Mouse (Mus musculus) small intestine, adult 2 months (tissue): ENCODE data around the gene Slc41a3.

Experiments
- CTCF ChIP-seq: fragments of 200-500 bp; IDR thresholded peaks from 2 replicates; pipeline ENCODE4 v1.5.1; 2012; ENCODE audit warnings: low read depth, mild to moderate bottlenecking, control low read depth, inconsistent platforms, low read length, moderate library complexity, mixed read lengths; ENCODE audit not compliant: insufficient replicate concordance, insufficient read length; ENCODE audit errors: extremely low read depth
- POLR2A ChIP-seq: fragments of 200-500 bp; IDR thresholded peaks from 2 replicates; pipeline ENCODE4 v1.6.1; 2012; ENCODE audit warnings: low read depth, mild to moderate bottlenecking, control low read depth, inconsistent platforms, low read length, moderate library complexity

GRCm38 (mm10) chr6:90600351-90600750, 4.2 kb upstream of the Slc41a3 start:
- TF ChIP-seq CTCF (no peak), POLR2A (no peak)
